Mouse (Mus musculus) brain, embryonic 14.5 days (tissue): ENCODE measurements around the gene Ltbp1. TPM values are rescaled to one million over a fixed set of nuclear protein-coding genes. Genes with fewer than 3 reads are reported as not detected.

ENCODE experiments used
- DNase-seq: peaks from one replicate; pipeline ENCODE4 v3.0.0-alpha.2; 2011; ENCODE audit warnings: low read depth
- CTCF ChIP-seq: fragments of 200-500 bp; IDR thresholded peaks from 2 replicates; pipeline ENCODE4 v1.5.1; 2012; ENCODE audit warnings: inconsistent platforms, mild to moderate bottlenecking, moderate library complexity, borderline replicate concordance; ENCODE audit not compliant: insufficient read depth, insufficient read length; ENCODE audit errors: extremely low read depth
- POLR2A ChIP-seq: fragments of 200-500 bp; IDR thresholded peaks from 2 replicates; pipeline ENCODE4 v1.6.1; 2012; ENCODE audit warnings: mild to moderate bottlenecking, inconsistent platforms, borderline replicate concordance; ENCODE audit not compliant: poor library complexity, insufficient read depth, insufficient read length, severe bottlenecking; ENCODE audit errors: extremely low read depth
- polyA plus RNA-seq: library from polyadenylated mRNA; depleted of rRNA; stranded (reverse); fragments of >200 nt; gene quantifications from 2 replicates; pipeline ENCODE4 v1.2.3, GENCODE M21; 2012

Ltbp1 gene
- polyA plus RNA-seq, 1 experiment: 4.2 TPM

GRCm38 (mm10) chr17:75345116-75345515 lies 339.7 kb downstream of the Ltbp1 start:
- no peak for DNase-seq
- no peak for TF ChIP-seq POLR2A
- TF ChIP-seq CTCF: no peak

GRCm38 (mm10) chr17:75347414-75347813 lies 342.0 kb downstream of the Ltbp1 start:
- no peak for TF ChIP-seq POLR2A
- TF ChIP-seq CTCF: peak; percentile 12; the same call in 1 of the 2 replicates
- DNase-seq: no peak

GRCm38 (mm10) chr17:75349109-75349508 lies 343.7 kb downstream of the Ltbp1 start:
- DNase-seq: no peak

GRCm38 (mm10) chr17:75349602-75350001 lies 344.2 kb downstream of the Ltbp1 start:
- no peak for DNase-seq
- TF ChIP-seq CTCF: no peak
- TF ChIP-seq POLR2A: no peak

More at GRCm38 (mm10) chr17:75349109-75349508, 343.7 kb downstream of the Ltbp1 start:
- TF ChIP-seq CTCF (no peak), POLR2A (no peak)

- no peak for TF ChIP-seq POLR2A
- TF ChIP-seq CTCF: no peak
- DNase-seq: no peak
Observed at GRCm38 (mm10) chr17:75353323-75353722, 348.0 kb downstream of the Ltbp1 start.

- DNase-seq: no peak
- TF ChIP-seq POLR2A (no peak), CTCF (no peak)
Observed at GRCm38 (mm10) chr17:75355431-75355830, 350.1 kb downstream of the Ltbp1 start.

- no peak for DNase-seq
- TF ChIP-seq CTCF (no peak), POLR2A (no peak)
Observed at GRCm38 (mm10) chr17:75360111-75360510, 354.7 kb downstream of the Ltbp1 start.

GRCm38 (mm10) chr17:75366332-75366731 lies 361.0 kb downstream of the Ltbp1 start:
- DNase-seq: no peak
- TF ChIP-seq CTCF: no peak
- no peak for TF ChIP-seq POLR2A

GRCm38 (mm10) chr17:75367486-75368155 lies 362.3 kb downstream of the Ltbp1 start:
- DNase-seq: no peak
- TF ChIP-seq CTCF (no peak), POLR2A (no peak)

GRCm38 (mm10) chr17:75368580-75368979 lies 363.2 kb downstream of the Ltbp1 start:
- TF ChIP-seq CTCF: no peak
- no peak for TF ChIP-seq POLR2A

GRCm38 (mm10) chr17:75369351-75369750 lies 364.0 kb downstream of the Ltbp1 start:
- peak; percentile 20 for DNase-seq
- TF ChIP-seq POLR2A (no peak), CTCF (peak; percentile 33; the same call in 1 of the 2 replicates)

More at GRCm38 (mm10) chr17:75368580-75368979, 363.2 kb downstream of the Ltbp1 start:
- DNase-seq: no peak

- TF ChIP-seq CTCF (peak; percentile 50; the same call in 1 of the 2 replicates), POLR2A (no peak)
- peak; percentile 28 for DNase-seq
Observed at GRCm38 (mm10) chr17:75370120-75370519, 364.8 kb downstream of the Ltbp1 start.
